Comparison of ENCODE assay signal across 9 mouse cellular contexts in genomic region chr11:58947798-58948528, GRCm38 (mm10). TPM values are rescaled to one million over a fixed set of nuclear protein-coding genes. Genes with fewer than 3 reads are reported as not detected.
DNase-seq lines count a peak whose midpoint lies in the region; ATAC-seq and TF ChIP-seq lines count a peak whose summit lies in the region.
"Had no signal": no experiment of that assay in that cellular context is flagged by ENCODE, and none has a peak within 500 bp of the region (broad histone marks: within the 10 kb centered on the region; RNA-seq: fewer than 3 reads in every experiment).

No protein-coding gene starts in this region.

- H3K4me1 ChIP-seq in heart, embryonic 14.5 days (ENCODE audit: control insufficient read depth in 2 of 2, insufficient read depth in 2 of 2, low read length in 2 of 2), result peaks cover 4 to 5% of the 10 kb centered on the region in 2 experiments
- 0 out of 4 replicates have a peak, but pooled peaks cover 0 to 3% of the 10 kb centered on the region in 2 experiments for H3K4me1 ChIP-seq in MEL (ENCODE audit: control insufficient read depth in 1 of 2, insufficient read depth in 2 of 2, low read length in 2 of 2)
- peaks cover 14% of the 10 kb centered on the region; the same call in 1 of the 2 replicates for H3K4me1 ChIP-seq in embryonic facial prominence, embryonic 13.5 days
- H3K4me1 ChIP-seq in intestine, postnatal 0 days (replicated peaks; ENCODE audit: control insufficient read depth, insufficient read depth, low read length), result no peaks in the 10 kb centered on the region
- no peaks in the 10 kb centered on the region for H3K4me1 ChIP-seq in lung, adult 2 months (ENCODE audit: control insufficient read depth, insufficient read depth, low read length)

- no peaks in the 10 kb centered on the region; the same call in 1 of the 2 replicates for H3K79me2 ChIP-seq in MEL (ENCODE audit: control insufficient read depth, insufficient read depth, low read length, poor library complexity)

- no peaks in the 10 kb centered on the region for H3K9me3 ChIP-seq in heart, embryonic 14.5 days (ENCODE audit: control insufficient read depth, low read length)
- H3K9me3 ChIP-seq in MEL (replicated peaks; ENCODE audit: insufficient read depth, low read length), result no peaks in the 10 kb centered on the region
- no peaks in the 10 kb centered on the region for H3K9me3 ChIP-seq in embryonic facial prominence, embryonic 13.5 days
- H3K9me3 ChIP-seq in intestine, postnatal 0 days (ENCODE audit: control insufficient read depth), result no peaks in the 10 kb centered on the region
- H3K9me3 ChIP-seq: G1E had no signal

- peak overlapping the region; percentile 70 for H3K4me2 ChIP-seq in heart, embryonic 14.5 days (ENCODE audit: low read length)
- H3K4me2 ChIP-seq in embryonic facial prominence, embryonic 13.5 days, result peak overlapping the region; percentile 70
- peak overlapping the region; percentile 54 for H3K4me2 ChIP-seq in intestine, postnatal 0 days (replicated peaks; ENCODE audit: low read depth)

- TF ChIP-seq CTCF in MEL (IDR thresholded peaks at IDR 0.05 in 2 of 3, conservative IDR thresholded peaks at IDR 0.05 in 1 of 3; ENCODE audit: control insufficient read depth in 1 of 3, insufficient read depth in 1 of 3, low read depth in 2 of 3, low read length in 3 of 3, poor library complexity in 1 of 3, severe bottlenecking in 1 of 3), result no peak
- no peak for TF ChIP-seq CTCF in intestine, postnatal 0 days (IDR thresholded peaks at IDR 0.05; ENCODE audit: low read depth)
- TF ChIP-seq CTCF in lung, adult 2 months (IDR thresholded peaks at IDR 0.05; ENCODE audit: insufficient read depth, low read length), result no peak

- no peak; a peak in 1 of 4 replicates for TF ChIP-seq POLR2A in MEL (IDR thresholded peaks at IDR 0.05; ENCODE audit: control insufficient read depth in 1 of 2, insufficient read depth in 1 of 2, low read depth in 1 of 2, low read length in 2 of 2, poor library complexity in 1 of 2)
- TF ChIP-seq POLR2A in lung, adult 2 months (IDR thresholded peaks at IDR 0.05; ENCODE audit: borderline replicate concordance, extremely low read depth, low read depth, low read length), result no peak

- no peak for ATAC-seq in heart, embryonic 14.5 days (ENCODE audit: insufficient number of reproducible peaks, insufficient read depth, low FRiP score, low read depth)
- no peak; the same call in 1 of the 2 replicates for ATAC-seq in embryonic facial prominence, embryonic 13.5 days (ENCODE audit: insufficient number of reproducible peaks, insufficient read depth, low FRiP score, low TSS enrichment, low read depth)
- peak; percentile 34; the same call in 1 of the 2 replicates for ATAC-seq in intestine, postnatal 0 days
- peak; percentile 52 for ATAC-seq in megakaryocyte progenitor cell, adult 5-6 weeks (replicated peaks; ENCODE audit: poor library complexity)

- WGBS in heart, embryonic 14.5 days, result 18% methylated on average over 23 of the region's 23 CpGs
- WGBS in embryonic facial prominence, embryonic 13.5 days, result 15% methylated on average over 23 of the region's 23 CpGs
- 9% methylated on average over 23 of the region's 23 CpGs for WGBS in intestine, postnatal 0 days
- 18% methylated on average over 23 of the region's 23 CpGs for WGBS in lung, adult 2 months

- no peak for TF ChIP-seq RAD21 in MEL (IDR thresholded peaks at IDR 0.05; ENCODE audit: low read depth, low read length)

- H3K27me3 ChIP-seq in heart, embryonic 14.5 days (ENCODE audit: control insufficient read depth, insufficient read depth, low read length), result peaks cover 25% of the 10 kb centered on the region
- peaks cover 4 to 9% of the 10 kb centered on the region in 2 experiments for H3K27me3 ChIP-seq in MEL (ENCODE audit: control insufficient read depth in 1 of 2, insufficient read depth in 2 of 2, low read length in 2 of 2)
- peaks cover 38% of the 10 kb centered on the region for H3K27me3 ChIP-seq in embryonic facial prominence, embryonic 13.5 days
- 0 out of 2 replicates have a peak, but pooled peaks cover 3% of the 10 kb centered on the region for H3K27me3 ChIP-seq in intestine, postnatal 0 days (replicated peaks; ENCODE audit: control insufficient read depth, insufficient read depth, low read length)

- H3K36me3 ChIP-seq in heart, embryonic 14.5 days (ENCODE audit: control insufficient read depth, insufficient read depth, low read length), result no peaks in the 10 kb centered on the region
- peaks cover 0 to 3% of the 10 kb centered on the region in 2 experiments; a peak in 2 of 4 replicates for H3K36me3 ChIP-seq in MEL (ENCODE audit: control insufficient read depth in 1 of 2, insufficient read depth in 2 of 2, low read length in 2 of 2)
- H3K36me3 ChIP-seq in embryonic facial prominence, embryonic 13.5 days, result no peaks in the 10 kb centered on the region
- no peaks in the 10 kb centered on the region for H3K36me3 ChIP-seq in intestine, postnatal 0 days (ENCODE audit: control insufficient read depth, insufficient read depth)
- H3K36me3 ChIP-seq: G1E had no signal

- peak overlapping the region; percentile 38 to 42 for H3K4me3 ChIP-seq in heart, embryonic 14.5 days (ENCODE audit: control insufficient read depth in 1 of 2, insufficient read depth in 1 of 2, low read depth in 1 of 2, low read length in 2 of 2)
- H3K4me3 ChIP-seq in MEL (ENCODE audit: control insufficient read depth in 1 of 2, insufficient read depth in 1 of 2, low read depth in 2 of 2, low read length in 2 of 2), result no peak overlapping the region
- peak overlapping the region; percentile 49 for H3K4me3 ChIP-seq in embryonic facial prominence, embryonic 13.5 days
- H3K4me3 ChIP-seq in intestine, postnatal 0 days (ENCODE audit: low read depth, low read length), result peak overlapping the region; percentile 28
- no peak overlapping the region for H3K4me3 ChIP-seq in lung, adult 2 months (replicated peaks; ENCODE audit: extremely low read depth, low read depth, low read length)

- H3K9ac ChIP-seq in heart, embryonic 14.5 days (ENCODE audit: low read length), result peak overlapping the region; percentile 58
- H3K9ac ChIP-seq in MEL (ENCODE audit: control insufficient read depth, low read depth, low read length, poor library complexity, severe bottlenecking), result no peak overlapping the region
- H3K9ac ChIP-seq in embryonic facial prominence, embryonic 13.5 days, result peak overlapping the region; percentile 54
- no peak overlapping the region for H3K9ac ChIP-seq in intestine, postnatal 0 days (ENCODE audit: low read depth, low read length)

- DNase-seq in heart, adult 8-10 months (ENCODE audit: low spot score), result no peak
- DNase-seq in MEL (ENCODE audit: low read depth, low spot score), result no peak
- DNase-seq in thymus, postnatal 10 days (ENCODE audit: low spot score in 2 of 2), result peak; percentile 56 to 59
- DNase-seq in lung, adult 2 months, result no peak

- no peak for TF ChIP-seq EP300 in MEL (IDR thresholded peaks at IDR 0.05; ENCODE audit: low read depth in 1 of 2, low read length in 2 of 2)

- peak overlapping the region; percentile 34 to 65 for H3K27ac ChIP-seq in heart, embryonic 14.5 days (replicated peaks in 1 of 2; ENCODE audit: control insufficient read depth in 1 of 2, insufficient read depth in 1 of 2, low read depth in 2 of 2, low read length in 2 of 2)
- no peak overlapping the region for H3K27ac ChIP-seq in MEL (ENCODE audit: control insufficient read depth, low read depth, low read length)
- peak overlapping the region; percentile 93 for H3K27ac ChIP-seq in embryonic facial prominence, embryonic 13.5 days
- H3K27ac ChIP-seq in intestine, postnatal 0 days (ENCODE audit: low read depth, low read length), result no peak overlapping the region

RNA-seq across cellular contexts. Expression of gene Hist3h2ba, which starts 0.8 kb away (rescaled TPM):
- polyA plus RNA-seq in heart, embryonic 14.5 days (2014; fragmentation: Nextera tagmentation; extraction: Ambion mirVana), result 8.9 and 16.0 TPM in 2 replicates
- total RNA-seq in heart, adult 8-10 months (2022), result 1 to 10 TPM in 3 of 4 experiments, not detected in 1; 1.3 to 1.4 (median 1.3) TPM
- 48.2 and 147 TPM in 2 replicates for total RNA-seq in MEL (2012; rRNA removed)
- under 1 TPM in 1 of 2 experiments, not detected in 1; 0.21 TPM for polyA plus RNA-seq in MEL (2012; ENCODE audit: insufficient read depth in 1 of 2, insufficient read length in 2 of 2, low read depth in 1 of 2, low replicate concordance in 2 of 2, missing spikeins in 1 of 2)
- 45.4 and 46.9 TPM in 2 replicates for polyA plus RNA-seq in embryonic facial prominence, embryonic 13.5 days (2015; fragmentation: Nextera tagmentation; extraction: Ambion mirVana)
- 6.9 and 7.8 TPM in 2 replicates for polyA plus RNA-seq in intestine, postnatal 0 days (2015; fragmentation: Nextera tagmentation; extraction: Ambion mirVana)
- total RNA-seq in megakaryocyte progenitor cell, adult 5-6 weeks (2015), result 1.6 and 1.9 TPM in 2 replicates
- 1.8 and 2.3 TPM in 2 replicates for total RNA-seq in megakaryocyte progenitor cell, adult 5-6 weeks (2017)
- polyA plus RNA-seq in lung, adult 2 months (2012; rRNA removed), result 0.62 and 2.4 TPM in 2 replicates
- polyA plus RNA-seq: G1E had no signal

RNA-seq across cellular contexts. Expression of gene Hist3h2a, which starts 6.5 kb away (rescaled TPM):
- 34.0 and 40.8 TPM in 2 replicates for polyA plus RNA-seq in heart, embryonic 14.5 days (2014; fragmentation: Nextera tagmentation; extraction: Ambion mirVana)
- total RNA-seq in heart, adult 8-10 months (2022), result 10 to 100 TPM; 10.5 to 17.8 (median 16.0) TPM
- 184 and 300 TPM in 2 replicates for total RNA-seq in MEL (2012; rRNA removed)
- polyA plus RNA-seq in MEL (2012; ENCODE audit: insufficient read depth in 1 of 2, insufficient read length in 2 of 2, low read depth in 1 of 2, low replicate concordance in 2 of 2, missing spikeins in 1 of 2), result under 1 TPM in 1 of 2 experiments, not detected in 1; 0.42 TPM
- polyA plus RNA-seq in embryonic facial prominence, embryonic 13.5 days (2015; fragmentation: Nextera tagmentation; extraction: Ambion mirVana), result 34.0 and 34.3 TPM in 2 replicates
- 15.8 and 16.7 TPM in 2 replicates for polyA plus RNA-seq in intestine, postnatal 0 days (2015; fragmentation: Nextera tagmentation; extraction: Ambion mirVana)
- total RNA-seq in megakaryocyte progenitor cell, adult 5-6 weeks (2015), result 19.4 and 20.2 TPM in 2 replicates
- 223 and 238 TPM in 2 replicates for total RNA-seq in megakaryocyte progenitor cell, adult 5-6 weeks (2017)
- polyA plus RNA-seq in lung, adult 2 months (2012; rRNA removed), result 19.7 and 25.5 TPM in 2 replicates

RNA-seq across cellular contexts. Expression of gene Trim17, which starts 6.5 kb away (rescaled TPM):
- 0.11 and 0.47 TPM in 2 replicates for polyA plus RNA-seq in heart, embryonic 14.5 days (2014; fragmentation: Nextera tagmentation; extraction: Ambion mirVana)
- total RNA-seq in heart, adult 8-10 months (2022), result under 1 TPM in 3 of 4 experiments, not detected in 1; 0.06 to 0.20 (median 0.08) TPM
- 0.50 and 0.52 TPM in 2 replicates for total RNA-seq in MEL (2012; rRNA removed)
- polyA plus RNA-seq in MEL (2012; ENCODE audit: insufficient read depth in 1 of 2, insufficient read length in 2 of 2, low read depth in 1 of 2, low replicate concordance in 2 of 2, missing spikeins in 1 of 2), result under 1 TPM in 1 of 2 experiments, not detected in 1; 0.82 TPM
- polyA plus RNA-seq in embryonic facial prominence, embryonic 13.5 days (2015; fragmentation: Nextera tagmentation; extraction: Ambion mirVana), result 0.25 and 0.55 TPM in 2 replicates
- 0.08 and 0.12 TPM in 2 replicates for polyA plus RNA-seq in intestine, postnatal 0 days (2015; fragmentation: Nextera tagmentation; extraction: Ambion mirVana)
- 0.10 TPM in 1 of 2 replicates, not detected in the other for total RNA-seq in megakaryocyte progenitor cell, adult 5-6 weeks (2015)
- total RNA-seq in megakaryocyte progenitor cell, adult 5-6 weeks (2017), result not detected in 2 replicates
- 0.97 and 1.1 TPM in 2 replicates for polyA plus RNA-seq in lung, adult 2 months (2012; rRNA removed)

RNA-seq across cellular contexts. Expression of gene Rnf187, which starts 9.2 kb away (rescaled TPM):
- polyA plus RNA-seq in heart, embryonic 14.5 days (2014; fragmentation: Nextera tagmentation; extraction: Ambion mirVana), result 208 and 213 TPM in 2 replicates
- 100 to 1,000 TPM; 165 to 184 (median 175) TPM for total RNA-seq in heart, adult 8-10 months (2022)
- 282 and 337 TPM in 2 replicates for total RNA-seq in MEL (2012; rRNA removed)
- polyA plus RNA-seq in MEL (2012; ENCODE audit: insufficient read depth in 1 of 2, insufficient read length in 2 of 2, low read depth in 1 of 2, low replicate concordance in 2 of 2, missing spikeins in 1 of 2), result 1,000 to 10,000 TPM in 1 of 2 experiments, 100 to 1,000 TPM in 1; 280 to 3,830 TPM
- 254 and 255 TPM in 2 replicates for polyA plus RNA-seq in embryonic facial prominence, embryonic 13.5 days (2015; fragmentation: Nextera tagmentation; extraction: Ambion mirVana)
- 113 and 117 TPM in 2 replicates for polyA plus RNA-seq in intestine, postnatal 0 days (2015; fragmentation: Nextera tagmentation; extraction: Ambion mirVana)
- 65.8 and 66.4 TPM in 2 replicates for total RNA-seq in megakaryocyte progenitor cell, adult 5-6 weeks (2015)
- total RNA-seq in megakaryocyte progenitor cell, adult 5-6 weeks (2017), result 70.6 and 83.6 TPM in 2 replicates
- polyA plus RNA-seq in lung, adult 2 months (2012; rRNA removed), result 190 and 269 TPM in 2 replicates

RNA-seq across cellular contexts. Expression of gene Trim11, which starts 29.9 kb away (rescaled TPM):
- polyA plus RNA-seq in heart, embryonic 14.5 days (2014; fragmentation: Nextera tagmentation; extraction: Ambion mirVana), result 33.4 and 36.1 TPM in 2 replicates
- total RNA-seq in heart, adult 8-10 months (2022), result 10 to 100 TPM; 14.7 to 18.9 (median 16.5) TPM
- 22.9 and 27.0 TPM in 2 replicates for total RNA-seq in MEL (2012; rRNA removed)
- polyA plus RNA-seq in MEL (2012; ENCODE audit: insufficient read depth in 1 of 2, insufficient read length in 2 of 2, low read depth in 1 of 2, low replicate concordance in 2 of 2, missing spikeins in 1 of 2), result 10 to 100 TPM in 1 of 2 experiments, not detected in 1; 24.8 TPM
- 21.7 and 23.5 TPM in 2 replicates for polyA plus RNA-seq in embryonic facial prominence, embryonic 13.5 days (2015; fragmentation: Nextera tagmentation; extraction: Ambion mirVana)
- polyA plus RNA-seq in intestine, postnatal 0 days (2015; fragmentation: Nextera tagmentation; extraction: Ambion mirVana), result 8.9 and 9.7 TPM in 2 replicates
- total RNA-seq in megakaryocyte progenitor cell, adult 5-6 weeks (2015), result 24.0 and 25.0 TPM in 2 replicates
- total RNA-seq in megakaryocyte progenitor cell, adult 5-6 weeks (2017), result 25.9 and 32.8 TPM in 2 replicates
- polyA plus RNA-seq in lung, adult 2 months (2012; rRNA removed), result 31.4 and 38.3 TPM in 2 replicates

Comparison
In these comparisons a context has a peak if more than half of its experiments do, and no peak if none do; other contexts are left out.
1. ATAC-seq: peak in intestine, postnatal 0 days (single experiment) and megakaryocyte progenitor cell, adult 5-6 weeks (single experiment); none in heart, embryonic 14.5 days (single experiment) and embryonic facial prominence, embryonic 13.5 days (single experiment).
2. H3K27ac ChIP-seq: peak in heart, embryonic 14.5 days (2 of 2) and embryonic facial prominence, embryonic 13.5 days (single experiment); none in MEL (single experiment) and intestine, postnatal 0 days (single experiment).
3. H3K4me3 ChIP-seq: peak in heart, embryonic 14.5 days (2 of 2), embryonic facial prominence, embryonic 13.5 days (single experiment) and intestine, postnatal 0 days (single experiment); none in MEL (0 of 2) and lung, adult 2 months (single experiment).
4. H3K9ac ChIP-seq: peak in heart, embryonic 14.5 days (single experiment) and embryonic facial prominence, embryonic 13.5 days (single experiment); none in MEL (single experiment) and intestine, postnatal 0 days (single experiment).
5. DNase-seq: peak in thymus, postnatal 10 days (2 of 2); none in heart, adult 8-10 months (single experiment), MEL (single experiment) and lung, adult 2 months (single experiment).
6. RNA of gene Hist3h2a, which starts 6.5 kb away (polyA plus RNA-seq): 34.0 to 40.8 TPM in heart, embryonic 14.5 days, 34.0 to 34.3 TPM in embryonic facial prominence, embryonic 13.5 days, 19.7 to 25.5 TPM in lung, adult 2 months and 15.8 to 16.7 TPM in intestine, postnatal 0 days; 0.42 TPM in MEL; every median in the first group is over 10 times any median in the second.
7. Peak in every context shown above with its lines, with median percentiles within 50 percentile points of each other: H3K4me2 ChIP-seq.